Mouse (Mus musculus) ES-Bruce4 (cell line): ENCODE measurements around the gene Serpina3m. TPM values are rescaled to one million over a fixed set of nuclear protein-coding genes. Genes with fewer than 3 reads are reported as not detected.
"Not testable (repeated sequence)": the region's sequence is repeated elsewhere in the genome, so short reads cannot be mapped to it uniquely, and the experiment has no call there.

ENCODE experiments used
- H3K27ac ChIP-seq: 2 replicates; pipeline ENCODE4 v1.5.1; 2012; ENCODE audit warnings: low read length, inconsistent platforms; ENCODE audit not compliant: insufficient read depth
- H3K27me3 ChIP-seq: 2 replicates; pipeline ENCODE4 v1.6.1; 2012; ENCODE audit warnings: mild to moderate bottlenecking, low read length, inconsistent platforms; ENCODE audit not compliant: control insufficient read depth, poor library complexity, insufficient read depth, severe bottlenecking
- H3K36me3 ChIP-seq: 2 replicates; pipeline ENCODE4 v1.6.1; 2012; ENCODE audit warnings: inconsistent platforms, mild to moderate bottlenecking, low read length, moderate library complexity; ENCODE audit not compliant: control insufficient read depth, poor library complexity, insufficient read depth, severe bottlenecking
- H3K4me1 ChIP-seq: one replicate; pipeline ENCODE4 v1.8.1; 2011; ENCODE audit warnings: low read length; ENCODE audit not compliant: control insufficient read depth, insufficient read depth
- H3K4me3 ChIP-seq: 2 replicates; pipeline ENCODE4 v1.5.1; 2011; ENCODE audit warnings: low read depth, mild to moderate bottlenecking, low read length
- H3K9ac ChIP-seq: 2 replicates; pipeline ENCODE4 v1.6.1; 2012; ENCODE audit warnings: low read depth, mild to moderate bottlenecking, inconsistent platforms; ENCODE audit not compliant: poor library complexity, severe bottlenecking
- H3K9me3 ChIP-seq: replicated peaks from 2 replicates; pipeline ENCODE4 v1.6.1; 2012; ENCODE audit warnings: mild to moderate bottlenecking, low read length, inconsistent platforms; ENCODE audit not compliant: control insufficient read depth, poor library complexity, insufficient read depth, severe bottlenecking
- CTCF ChIP-seq: IDR thresholded peaks from one replicate; pipeline ENCODE4 v1.8.1; 2011; ENCODE audit warnings: low read depth, low read length
- EP300 ChIP-seq: IDR thresholded peaks from 2 replicates; pipeline ENCODE4 v1.6.1; 2011; ENCODE audit warnings: low read depth, low read length; ENCODE audit not compliant: insufficient read depth
- POLR2A ChIP-seq: IDR thresholded peaks from one replicate; pipeline ENCODE4 v1.8.1; 2011; ENCODE audit warnings: low read length; ENCODE audit not compliant: insufficient read depth
- polyA plus RNA-seq: library from polyadenylated mRNA; stranded (reverse); fragments of >200 nt; gene quantifications from 2 replicates; pipeline ENCODE4 v1.2.4, GENCODE M21; 2011; ENCODE audit warnings: low read depth; ENCODE audit not compliant: missing spikeins, insufficient read depth, insufficient read length

Gene Serpina3m
- polyA plus RNA-seq, 1 experiment = 7.0 TPM

DNA sequence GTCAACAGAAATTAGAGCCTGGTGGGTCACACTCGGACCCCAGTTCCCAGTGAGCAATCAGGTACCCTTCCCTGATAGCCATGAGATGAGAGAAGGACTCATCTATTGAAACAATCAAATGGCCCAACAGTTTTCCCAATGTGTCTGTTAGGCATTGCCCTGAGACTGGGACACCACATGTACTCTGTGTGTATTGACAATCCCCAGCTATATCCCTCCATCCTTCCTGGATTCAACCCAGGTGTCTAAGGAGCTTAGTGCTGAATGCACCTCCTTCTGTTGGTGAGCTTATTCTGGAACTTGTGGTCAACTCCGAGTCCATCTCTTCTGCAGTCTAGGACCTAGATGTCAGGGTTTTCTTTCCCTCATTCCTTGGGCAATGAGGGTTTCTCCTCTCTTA lies 8.8 kb downstream of the Serpina3m start:
- Histone ChIP-seq H3K4me3 (no peak overlapping the region), H3K27me3 (peaks cover 1% of the 10 kb centered on the region; the same call in 1 of the 2 replicates), H3K27ac (no peak overlapping the region), H3K36me3 (no peaks in the 10 kb centered on the region), H3K9me3 (no peaks in the 10 kb centered on the region), H3K9ac (no peak overlapping the region), H3K4me1 (no peaks in the 10 kb centered on the region)
- TF ChIP-seq EP300 (no peak), CTCF (no peak), POLR2A (no peak)

DNA sequence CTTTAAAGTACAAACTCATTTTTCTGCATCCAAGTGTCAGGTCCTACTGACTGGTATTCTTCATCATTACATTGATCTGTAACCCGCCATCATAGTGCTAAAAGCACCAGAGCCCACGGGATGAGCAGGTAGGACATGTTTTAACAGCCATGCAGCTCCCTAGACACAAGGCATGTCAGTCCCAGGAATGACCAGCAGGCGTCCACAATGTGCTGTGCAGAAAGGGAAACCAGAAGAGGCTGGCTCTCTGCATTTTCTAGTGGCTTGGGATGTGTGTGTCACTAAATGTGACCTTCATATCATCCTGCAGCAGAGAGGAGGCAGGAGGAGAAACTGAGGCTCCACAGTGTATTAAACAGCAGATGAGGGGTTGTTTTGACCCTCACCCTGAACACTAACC lies 13.5 kb downstream of the Serpina3m start:
- not testable (repeated sequence) for H3K27ac ChIP-seq, H3K27me3 ChIP-seq, H3K9ac ChIP-seq, H3K4me1 ChIP-seq, H3K36me3 ChIP-seq, H3K4me3 ChIP-seq, H3K9me3 ChIP-seq
- TF ChIP-seq CTCF = peak; percentile 41

DNA sequence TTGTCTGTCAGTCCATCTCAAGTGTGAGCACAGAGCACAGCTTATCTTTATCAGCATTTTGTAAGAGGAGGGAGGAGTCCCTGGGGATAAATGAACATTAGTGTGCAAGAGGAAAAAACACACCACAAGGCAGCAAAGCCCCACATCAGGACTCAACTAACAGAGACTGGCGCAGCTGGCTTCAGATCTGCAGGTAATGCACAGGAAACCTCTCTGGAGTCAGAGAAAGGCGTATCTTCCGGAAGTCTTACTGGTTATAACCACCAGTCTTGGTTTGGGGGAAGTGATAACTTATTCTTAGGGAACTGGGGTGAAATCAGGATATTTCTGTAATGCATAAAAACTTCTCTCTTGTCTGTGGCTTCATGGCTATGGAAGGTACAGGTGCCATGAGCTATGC lies 17.7 kb downstream of the Serpina3m start:
- H3K27ac ChIP-seq = no peak overlapping the region
- H3K36me3 ChIP-seq = no peaks in the 10 kb centered on the region
- no peak for TF ChIP-seq EP300
- TF ChIP-seq POLR2A = no peak
- no peak for TF ChIP-seq CTCF
- H3K4me1 ChIP-seq = no peaks in the 10 kb centered on the region
- no peak overlapping the region for H3K9ac ChIP-seq
- no peak overlapping the region for H3K4me3 ChIP-seq
- no peaks in the 10 kb centered on the region for H3K9me3 ChIP-seq
- no peaks in the 10 kb centered on the region for H3K27me3 ChIP-seq

DNA sequence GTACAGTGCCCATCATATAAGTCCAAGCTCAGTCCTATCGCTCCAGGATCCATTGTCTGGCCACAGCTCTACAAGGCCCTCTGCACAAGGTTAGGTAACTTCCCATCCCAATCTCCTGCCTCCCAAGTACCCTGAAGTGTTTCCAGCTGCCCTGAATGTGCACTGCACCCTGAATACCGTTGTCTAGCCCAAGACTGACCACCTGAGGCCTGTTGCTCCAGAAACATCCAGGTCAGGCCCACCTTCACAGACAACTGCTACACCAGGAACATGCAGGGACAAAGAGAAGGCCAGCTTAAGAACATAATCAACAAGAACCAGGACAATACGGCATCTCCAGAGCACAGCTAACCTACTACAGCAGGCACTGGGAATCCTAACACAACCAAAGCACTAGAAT lies 31.7 kb downstream of the Serpina3m start:
- Histone ChIP-seq H3K9ac (no peak overlapping the region), H3K9me3 (no peaks in the 10 kb centered on the region), H3K27me3 (no peaks in the 10 kb centered on the region), H3K4me1 (no peaks in the 10 kb centered on the region), H3K4me3 (no peak overlapping the region), H3K27ac (no peak overlapping the region), H3K36me3 (no peaks in the 10 kb centered on the region)
- TF ChIP-seq POLR2A (no peak), CTCF (no peak), EP300 (no peak)

DNA sequence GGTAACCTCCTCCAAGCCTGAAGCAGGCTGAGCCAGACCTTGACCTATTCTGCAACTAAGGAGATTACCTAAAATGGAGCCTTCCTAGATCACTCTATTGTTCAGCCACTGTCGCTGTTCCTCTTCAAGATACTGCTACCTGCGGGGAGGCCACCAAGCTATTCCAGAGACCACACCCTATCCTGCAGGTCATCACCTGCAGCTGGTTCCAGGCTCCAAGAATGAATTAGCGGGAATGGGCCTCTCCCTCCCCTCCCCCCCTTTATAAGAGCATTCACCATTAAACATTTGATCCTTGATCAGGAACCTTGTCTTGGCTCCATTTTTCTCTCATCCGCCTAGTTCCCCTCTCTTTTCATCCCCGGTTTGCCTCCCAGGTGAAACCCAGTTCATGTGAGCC lies 38.9 kb downstream of the Serpina3m start:
- H3K4me1 ChIP-seq, H3K36me3 ChIP-seq, H3K9me3 ChIP-seq, H3K27me3 ChIP-seq: not testable (repeated sequence)
- Histone ChIP-seq H3K27ac (peak overlapping the region; percentile 100), H3K9ac (peak overlapping the region; percentile 96), H3K4me3 (peak overlapping the region; percentile 81)
- TF ChIP-seq EP300 = peak; percentile 97

DNA sequence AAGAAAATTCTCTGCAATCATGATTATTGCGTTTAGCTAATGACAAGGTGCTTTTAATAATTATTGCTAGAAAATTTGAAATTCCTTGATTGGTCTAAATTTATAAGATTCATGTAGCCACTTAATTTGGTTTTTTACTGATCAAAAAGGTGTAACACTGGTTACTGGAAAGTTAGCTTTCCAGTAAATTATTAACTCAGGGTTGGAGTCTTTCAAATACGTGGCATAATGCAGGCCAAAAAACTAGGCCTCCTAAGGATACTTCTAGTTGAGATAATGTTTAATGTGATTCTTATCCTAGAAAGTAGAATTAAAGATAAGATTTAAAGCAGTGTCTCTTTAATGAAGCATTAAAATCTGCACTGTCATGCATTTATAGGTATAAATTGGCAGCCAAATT lies 40.1 kb downstream of the Serpina3m start:
- H3K4me3 ChIP-seq, H3K27me3 ChIP-seq, H3K4me1 ChIP-seq, H3K36me3 ChIP-seq: not testable (repeated sequence)
- Histone ChIP-seq H3K9me3 (peaks cover 17% of the 10 kb centered on the region), H3K27ac (peak overlapping the region; percentile 100), H3K9ac (peak overlapping the region; percentile 96)

DNA sequence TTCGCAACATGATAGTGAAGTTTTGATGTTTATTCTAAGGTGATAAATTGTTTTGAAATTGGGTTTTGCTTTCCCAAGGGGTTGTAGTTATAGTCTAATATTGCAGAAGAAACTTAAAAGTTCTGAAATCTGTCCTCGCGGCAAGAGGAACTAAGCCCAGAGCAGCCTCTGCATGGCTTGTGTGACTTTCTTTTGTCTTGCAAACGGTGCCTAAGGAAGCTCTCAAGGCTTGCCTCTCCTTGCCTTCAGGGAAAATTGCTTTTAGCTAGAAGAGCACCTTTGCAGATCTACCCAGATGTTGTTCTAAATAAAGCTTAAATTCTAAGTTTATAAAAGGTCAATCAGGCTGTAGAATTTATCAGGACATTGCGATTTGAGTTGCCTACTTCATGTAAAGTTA lies 40.5 kb downstream of the Serpina3m start:
- H3K4me3 ChIP-seq, H3K27ac ChIP-seq, H3K9ac ChIP-seq, H3K4me1 ChIP-seq, H3K36me3 ChIP-seq, H3K27me3 ChIP-seq: not testable (repeated sequence)
- H3K9me3 ChIP-seq = peaks cover 17% of the 10 kb centered on the region
- peak; percentile 88 for TF ChIP-seq EP300
